Mouse (Mus musculus) liver, embryonic 13.5 days (tissue): ENCODE measurements around the gene Retreg3. TPM values are rescaled to one million over a fixed set of nuclear protein-coding genes. Genes with fewer than 3 reads are reported as not detected.

Experiments used
- ATAC-seq: fragments of 200-750 bp; cut with Nextera tagmentation; 2 replicates; pipeline ENCODE4 v1.8.0; 2017; ENCODE audit warnings: low read depth, mild to moderate bottlenecking, moderate number of reproducible peaks, moderate library complexity
- DNase-seq: peaks from one replicate; pipeline ENCODE4 v3.0.0; 2022
- H3K27ac ChIP-seq: fragments of 300-500 bp; sonication (generic); 2 replicates; pipeline ENCODE4 v1.5.1; 2015; ENCODE audit warnings: moderate library complexity, mild to moderate bottlenecking, inconsistent platforms
- H3K27me3 ChIP-seq: fragments of 300-500 bp; sonication (generic); 2 replicates; pipeline ENCODE4 v1.6.1; 2015; ENCODE audit warnings: mild to moderate bottlenecking, inconsistent platforms
- H3K36me3 ChIP-seq: fragments of 300-500 bp; sonication (generic); 2 replicates; pipeline ENCODE4 v1.6.1; 2015; ENCODE audit warnings: mild to moderate bottlenecking, inconsistent platforms
- H3K4me1 ChIP-seq: fragments of 300-500 bp; sonication (generic); replicated peaks from 2 replicates; pipeline ENCODE4 v1.6.1; 2015; ENCODE audit warnings: inconsistent platforms
- H3K4me2 ChIP-seq: fragments of 300-500 bp; sonication (generic); 2 replicates; pipeline ENCODE4 v1.6.1; 2015; ENCODE audit warnings: inconsistent platforms, mild to moderate bottlenecking, moderate library complexity
- H3K4me3 ChIP-seq: fragments of 300-500 bp; sonication (generic); replicated peaks from 2 replicates; pipeline ENCODE4 v1.5.1; 2015; ENCODE audit warnings: mild to moderate bottlenecking, inconsistent platforms
- H3K9ac ChIP-seq: fragments of 300-500 bp; sonication (generic); 2 replicates; pipeline ENCODE4 v1.6.1; 2015; ENCODE audit warnings: mild to moderate bottlenecking, inconsistent platforms
- H3K9me3 ChIP-seq: fragments of 300-500 bp; sonication (generic); replicated peaks from 2 replicates; pipeline ENCODE4 v1.6.1; 2016; ENCODE audit warnings: inconsistent platforms
- WGBS: fragments of 180-500 bp; shearing (Covaris S2); methylation state at CpG from one replicate; pipeline ENCODE4 v1.1.7; 2015; ENCODE audit not compliant: insufficient replicate concordance; 5-methylcytosine and 5-hydroxymethylcytosine counted together
- polyA plus RNA-seq: library from polyadenylated mRNA; unstranded; fragments of >200 nt; fragmentation: Nextera tagmentation; extraction: Ambion mirVana; gene quantifications from 2 replicates; pipeline ENCODE4 v1.2.1, GENCODE M21; 2015

The Retreg3 gene
- polyA plus RNA-seq, 1 experiment from 2014 or later = 11.5 TPM

DNA sequence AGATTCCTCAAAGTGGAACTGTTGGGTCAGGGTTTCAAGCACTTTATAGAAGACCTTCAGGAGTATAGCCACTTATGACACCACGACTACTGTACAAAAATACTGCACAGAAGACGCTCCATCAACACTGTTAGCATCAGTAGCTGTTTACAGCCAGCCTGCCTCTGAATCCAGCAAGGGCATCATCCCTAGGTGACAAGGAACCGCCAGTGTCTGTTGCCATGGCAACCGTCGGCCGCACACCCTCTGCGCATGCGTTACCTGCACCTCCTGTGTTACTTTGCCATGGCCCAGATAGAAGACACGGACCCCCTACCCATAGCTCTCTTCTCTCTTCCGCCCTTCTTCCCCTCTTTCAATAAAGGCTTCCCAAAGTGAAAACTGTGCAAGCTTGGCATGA lies 26.7 kb upstream of the Retreg3 start:
- peaks cover 29% of the 10 kb centered on the region for H3K27me3 ChIP-seq
- no peak overlapping the region for H3K27ac ChIP-seq
- WGBS = 52% methylated on average over 10 of the region's 10 CpGs
- H3K4me2 ChIP-seq = no peak overlapping the region
- ATAC-seq (no peak), DNase-seq (no peak)
- H3K36me3 ChIP-seq = no peaks in the 10 kb centered on the region
- H3K9ac ChIP-seq = no peak overlapping the region
- peaks cover 10% of the 10 kb centered on the region for H3K4me1 ChIP-seq
- H3K4me3 ChIP-seq = no peak overlapping the region
- H3K9me3 ChIP-seq = no peaks in the 10 kb centered on the region

DNA sequence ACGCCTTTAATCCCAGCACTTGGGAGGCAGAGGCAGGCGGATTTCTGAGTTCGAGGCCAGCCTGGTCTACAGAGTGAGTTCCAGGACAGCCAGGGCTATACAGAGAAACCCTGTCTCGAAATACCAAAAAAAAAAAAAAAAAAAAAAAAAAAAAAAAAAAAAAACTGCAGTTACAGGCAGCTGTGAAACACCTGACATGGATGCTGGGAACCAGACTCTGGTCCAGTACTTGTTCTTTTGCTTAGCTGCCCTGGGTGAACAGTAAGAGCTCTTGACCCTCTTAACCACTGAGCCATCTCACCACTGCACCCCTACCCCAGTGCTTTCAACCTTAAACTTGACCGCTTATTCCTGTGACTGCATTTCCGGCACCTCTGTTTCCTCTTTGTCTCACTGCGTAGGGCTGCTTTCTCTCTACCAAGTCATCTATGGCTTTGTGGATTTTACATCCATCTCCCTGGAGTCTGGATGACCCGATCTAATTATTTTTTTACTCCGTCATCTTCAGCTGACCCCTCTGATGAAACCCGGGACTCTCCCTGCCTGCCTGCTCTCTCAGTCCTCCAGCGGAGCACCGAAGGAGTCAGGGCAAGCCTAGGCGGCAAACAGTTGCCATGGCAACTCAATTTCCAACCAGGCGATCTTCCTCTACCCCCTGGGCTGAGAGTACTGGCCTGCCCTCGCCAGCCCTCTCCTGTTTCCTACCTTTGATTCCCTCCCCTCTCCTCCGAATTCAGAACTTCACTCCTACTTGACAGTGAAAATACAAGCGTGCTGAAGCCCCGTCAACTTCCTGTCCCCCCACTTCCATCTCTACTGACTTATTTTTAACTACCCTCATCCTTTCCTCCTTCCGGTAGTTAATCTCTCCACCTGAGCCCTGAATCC lies 23.9 kb upstream of the Retreg3 start:
- Histone ChIP-seq H3K4me3 (peak overlapping the region; percentile 30), H3K36me3 (no peaks in the 10 kb centered on the region), H3K9me3 (no peaks in the 10 kb centered on the region), H3K9ac (0 out of 2 replicates have a peak overlapping the region, but pooled peaks have one; percentile 11), H3K4me2 (peak overlapping the region; percentile 47), H3K27me3 (peaks cover 55% of the 10 kb centered on the region), H3K4me1 (peaks cover 11% of the 10 kb centered on the region), H3K27ac (no peak overlapping the region)
- 16% methylated on average over 19 of the region's 19 CpGs for WGBS
- DNase-seq (no peak), ATAC-seq (no peak)

DNA sequence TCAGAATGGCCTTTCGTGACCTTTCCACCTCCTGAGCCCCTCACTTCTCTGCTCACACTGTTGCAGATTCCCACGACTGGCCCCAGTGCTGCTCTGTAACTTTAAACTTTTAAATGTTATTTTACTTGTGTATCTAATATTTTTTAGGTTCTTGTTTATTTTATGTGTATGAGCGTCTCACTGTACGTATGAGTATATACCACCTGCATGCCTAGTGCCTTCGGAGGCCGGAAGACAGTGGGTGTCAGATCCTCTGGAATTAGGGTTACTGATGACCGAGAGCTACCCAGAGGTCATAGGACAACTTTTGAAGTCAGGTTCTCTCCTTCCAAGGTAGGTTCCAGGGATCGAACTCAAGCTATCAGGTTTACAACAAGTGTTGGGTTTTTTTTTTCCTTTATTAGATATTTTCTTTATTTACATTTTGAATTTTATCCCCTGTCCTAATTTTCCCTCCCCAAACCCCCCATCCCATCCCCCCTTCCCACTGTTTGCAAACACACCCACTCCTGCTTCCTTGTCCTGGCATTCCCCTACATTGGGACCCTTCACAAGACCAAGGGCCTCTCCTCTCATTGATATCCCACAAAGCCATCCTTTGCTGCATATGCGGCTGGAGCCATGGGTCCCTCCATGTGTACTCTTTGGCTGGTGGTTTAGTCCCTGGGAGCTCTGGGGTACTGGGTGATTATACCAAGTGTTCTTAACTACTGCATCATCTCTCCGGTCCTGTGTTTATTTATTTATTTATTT lies 22.7 kb upstream of the Retreg3 start:
- no peak overlapping the region for H3K9ac ChIP-seq
- DNase-seq = no peak
- H3K36me3 ChIP-seq = no peaks in the 10 kb centered on the region
- H3K27me3 ChIP-seq = peaks cover 56% of the 10 kb centered on the region
- peaks cover 11% of the 10 kb centered on the region for H3K4me1 ChIP-seq
- 70% methylated on average over 10 of the region's 10 CpGs for WGBS
- H3K4me3 ChIP-seq = no peak overlapping the region
- H3K27ac ChIP-seq = no peak overlapping the region
- H3K9me3 ChIP-seq = no peaks in the 10 kb centered on the region
- H3K4me2 ChIP-seq = no peak overlapping the region
- ATAC-seq = no peak

DNA sequence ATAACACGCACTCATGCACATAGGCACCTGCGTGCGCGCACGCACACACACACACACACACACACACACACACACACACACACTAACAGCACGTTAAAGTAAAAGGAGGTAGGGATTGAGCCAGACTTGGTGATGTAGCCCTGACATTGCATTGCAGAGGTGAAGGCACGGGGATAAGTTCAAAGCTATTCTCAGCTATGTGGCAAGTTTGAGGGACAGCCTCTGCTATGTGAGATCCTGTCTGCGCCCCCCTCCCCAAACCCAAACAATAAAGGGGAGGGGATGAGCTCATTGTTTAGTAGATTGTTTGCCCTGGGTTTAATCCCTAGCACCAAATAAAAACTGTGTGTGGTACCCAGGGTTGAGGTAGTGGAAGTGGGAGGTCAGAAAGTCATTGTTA lies 21.4 kb upstream of the Retreg3 start:
- 69% methylated on average over 8 of the region's 8 CpGs for WGBS
- no peak overlapping the region for H3K4me3 ChIP-seq
- no peak for ATAC-seq

DNA sequence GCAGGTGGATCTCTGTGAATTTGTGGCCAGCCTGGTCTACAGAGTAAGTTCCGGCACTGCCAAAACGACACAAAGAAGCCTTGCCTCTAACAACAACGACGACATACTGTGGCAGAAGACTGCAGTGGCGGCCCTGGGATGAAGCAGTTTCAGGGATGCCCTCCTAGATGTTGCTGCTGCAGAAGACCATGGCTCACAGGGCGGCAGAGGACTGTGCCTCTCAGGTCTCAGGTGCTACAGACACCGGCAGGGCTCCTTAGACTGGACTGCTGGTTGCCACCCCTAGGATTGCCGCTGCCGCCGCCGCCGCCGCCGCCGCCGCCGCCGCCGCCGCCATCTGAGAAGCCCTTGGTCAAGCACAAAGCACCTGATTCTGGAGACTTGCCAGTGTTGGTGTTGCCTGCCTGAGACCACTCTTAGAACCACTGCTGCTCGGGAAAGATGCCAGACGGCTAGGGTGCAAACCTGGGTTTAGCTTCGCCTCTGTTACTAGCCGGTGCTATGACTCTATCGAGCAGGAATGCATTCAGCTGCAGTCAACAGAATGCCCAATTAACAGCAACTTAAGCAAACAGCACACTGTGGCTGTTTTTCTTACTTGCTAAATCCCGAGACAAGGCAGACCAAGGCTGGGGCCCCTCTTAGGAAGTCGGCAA lies 20.6 kb upstream of the Retreg3 start:
- Histone ChIP-seq H3K36me3 (no peaks in the 10 kb centered on the region), H3K9me3 (no peaks in the 10 kb centered on the region), H3K27ac (no peak overlapping the region), H3K4me1 (peaks cover 11% of the 10 kb centered on the region), H3K4me2 (peak overlapping the region; percentile 46; the same call in 1 of the 2 replicates), H3K9ac (no peak overlapping the region), H3K27me3 (peaks cover 56% of the 10 kb centered on the region), H3K4me3 (peak overlapping the region; percentile 29)
- WGBS = 32% methylated on average over 27 of the region's 27 CpGs
- DNase-seq (no peak), ATAC-seq (no peak)

More for the DNA sequence above, 21.4 kb upstream of the Retreg3 start:
- no peak overlapping the region for H3K9ac ChIP-seq
- no peak overlapping the region for H3K4me2 ChIP-seq
- H3K9me3 ChIP-seq = no peaks in the 10 kb centered on the region
- no peak overlapping the region for H3K27ac ChIP-seq
- DNase-seq = no peak
- H3K4me1 ChIP-seq = peaks cover 11% of the 10 kb centered on the region
- H3K36me3 ChIP-seq = no peaks in the 10 kb centered on the region
- H3K27me3 ChIP-seq = peaks cover 56% of the 10 kb centered on the region

DNA sequence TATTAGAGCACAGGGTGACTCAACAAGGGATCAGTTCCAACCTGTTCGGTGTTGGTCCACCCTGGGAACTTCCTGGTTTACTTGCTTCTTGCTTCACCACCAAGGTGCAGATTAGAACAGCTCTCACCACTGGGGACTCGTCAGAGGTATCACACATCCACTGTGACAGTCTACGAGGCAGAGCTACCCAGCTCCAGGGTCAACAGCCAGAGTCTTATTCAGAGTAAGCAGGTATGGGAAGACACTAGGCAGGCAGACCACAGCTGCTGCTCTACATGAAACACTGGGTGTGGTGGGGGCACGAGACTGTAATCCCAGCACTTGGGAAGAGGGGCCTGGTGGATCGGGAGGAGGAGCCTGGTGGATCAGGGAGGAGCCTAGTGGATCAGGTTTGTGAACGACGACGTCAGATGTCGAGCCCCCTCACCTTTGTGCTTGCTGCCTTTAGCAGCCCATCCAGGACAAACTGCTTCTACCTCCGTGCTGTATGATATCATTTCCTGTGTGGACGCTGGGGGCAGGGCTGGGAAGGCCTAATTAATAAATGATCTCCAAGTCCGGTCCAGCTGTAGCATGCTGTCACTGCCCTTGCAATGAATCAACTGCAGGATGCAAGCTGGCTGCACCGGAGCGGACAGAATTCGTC lies 19.0 kb upstream of the Retreg3 start:
- H3K4me3 ChIP-seq = no peak overlapping the region
- H3K27me3 ChIP-seq = peaks cover 51% of the 10 kb centered on the region
- ATAC-seq = no peak
- H3K27ac ChIP-seq = no peak overlapping the region
- H3K36me3 ChIP-seq = no peaks in the 10 kb centered on the region
- peak overlapping the region; percentile 20 for H3K4me2 ChIP-seq
- H3K9me3 ChIP-seq = no peaks in the 10 kb centered on the region
- 22% methylated on average over 15 of the region's 15 CpGs for WGBS
- H3K9ac ChIP-seq = no peak overlapping the region
- H3K4me1 ChIP-seq = peaks cover 7% of the 10 kb centered on the region
- DNase-seq = no peak

DNA sequence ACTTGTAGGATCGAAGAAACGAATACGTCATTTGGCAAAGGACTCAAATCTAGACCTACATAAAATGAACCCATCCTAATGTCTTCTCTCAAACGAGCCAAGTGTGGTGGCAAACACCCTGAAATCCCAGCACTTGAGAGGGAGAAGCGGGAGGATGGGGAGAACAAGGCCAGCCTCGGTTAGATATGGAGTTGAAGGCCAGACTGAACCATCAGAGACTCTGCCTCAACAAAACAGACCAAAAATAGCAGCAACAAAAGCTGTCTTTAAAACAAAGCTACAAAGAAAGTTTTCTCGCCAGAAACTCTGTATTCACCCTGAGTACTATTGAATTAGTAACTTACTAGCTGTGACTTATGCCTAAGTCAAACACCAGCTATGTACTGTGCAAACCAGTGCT lies 17.3 kb upstream of the Retreg3 start:
- peaks cover 4% of the 10 kb centered on the region; the same call in 1 of the 2 replicates for H3K4me1 ChIP-seq
- H3K9ac ChIP-seq = no peak overlapping the region
- no peak for DNase-seq
- H3K27me3 ChIP-seq = peaks cover 38% of the 10 kb centered on the region
- no peaks in the 10 kb centered on the region for H3K9me3 ChIP-seq
- H3K4me2 ChIP-seq = no peak overlapping the region
- no peak overlapping the region for H3K27ac ChIP-seq
- ATAC-seq = no peak
- WGBS = 70% methylated on average over 7 of the region's 7 CpGs
- H3K36me3 ChIP-seq = no peaks in the 10 kb centered on the region
- no peak overlapping the region for H3K4me3 ChIP-seq

DNA sequence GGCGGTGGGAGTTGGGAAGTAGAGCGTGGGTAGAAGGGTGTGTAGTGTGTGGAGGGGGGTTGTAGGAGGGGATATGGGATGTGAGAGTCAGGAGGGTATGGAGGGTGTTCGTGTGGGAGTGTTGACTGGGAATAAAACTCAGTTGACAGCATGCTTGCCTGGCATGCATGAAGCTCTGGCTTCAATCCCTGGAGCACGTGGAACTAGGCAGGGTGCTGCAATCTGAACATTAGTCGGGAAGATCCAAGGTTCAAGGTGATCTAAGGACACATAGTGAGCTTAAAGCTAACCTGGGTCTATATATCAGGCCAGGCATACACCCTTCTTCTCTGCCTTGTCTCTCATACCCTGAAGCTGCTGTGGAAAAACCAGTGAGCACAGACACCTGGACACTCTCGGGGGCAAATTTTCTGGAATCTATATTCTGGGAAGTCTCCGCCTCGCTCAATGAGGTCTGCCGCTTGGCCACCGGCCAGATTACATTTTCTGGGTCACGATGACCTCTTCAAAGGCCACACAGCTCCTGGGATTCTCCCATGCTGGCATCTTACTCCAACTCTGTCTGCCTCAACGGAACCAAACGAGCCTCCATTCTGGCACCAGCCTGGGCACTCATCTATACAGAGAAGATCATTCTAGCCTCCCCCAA lies 14.6 kb upstream of the Retreg3 start:
- 0 out of 2 replicates have a peak, but pooled peaks cover 4% of the 10 kb centered on the region for H3K9me3 ChIP-seq
- H3K27ac ChIP-seq = no peak overlapping the region
- H3K4me2 ChIP-seq = no peak overlapping the region

DNA sequence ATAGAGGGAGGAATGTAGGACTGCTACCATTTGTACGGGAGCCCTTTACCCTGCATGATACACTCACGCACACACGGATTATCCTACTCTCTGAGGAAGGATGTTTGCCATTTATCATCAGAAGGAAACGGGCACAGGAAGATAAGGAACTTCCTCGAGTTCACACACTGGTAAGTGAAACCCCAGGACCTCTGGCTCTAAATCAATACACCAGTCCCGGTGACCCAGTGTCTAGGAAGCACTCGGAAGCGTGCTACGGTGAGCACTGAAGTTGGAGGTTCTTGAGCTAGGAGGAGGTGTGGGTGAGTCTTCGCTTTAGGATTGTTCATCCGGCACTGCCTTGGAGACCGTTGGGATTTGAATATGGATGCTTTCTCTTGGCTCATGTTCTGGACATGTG lies 13.3 kb upstream of the Retreg3 start:
- 0 out of 2 replicates have a peak, but pooled peaks cover 4% of the 10 kb centered on the region for H3K9me3 ChIP-seq
- H3K9ac ChIP-seq = no peak overlapping the region
- peaks cover 17% of the 10 kb centered on the region for H3K4me1 ChIP-seq
- WGBS = 20% methylated on average over 12 of the region's 12 CpGs
- no peak overlapping the region for H3K4me3 ChIP-seq
- no peak overlapping the region for H3K4me2 ChIP-seq
- H3K27me3 ChIP-seq = no peaks in the 10 kb centered on the region
- ATAC-seq (no peak), DNase-seq (no peak)
- no peaks in the 10 kb centered on the region for H3K36me3 ChIP-seq
- no peak overlapping the region for H3K27ac ChIP-seq

More for the DNA sequence above, 14.6 kb upstream of the Retreg3 start:
- no peak overlapping the region for H3K4me3 ChIP-seq
- peaks cover 17% of the 10 kb centered on the region for H3K4me1 ChIP-seq
- peaks cover 11% of the 10 kb centered on the region for H3K27me3 ChIP-seq
- no peak overlapping the region for H3K9ac ChIP-seq
- DNase-seq = no peak
- ATAC-seq = no peak
- H3K36me3 ChIP-seq = no peaks in the 10 kb centered on the region
- WGBS = 75% methylated on average over 13 of the region's 13 CpGs

DNA sequence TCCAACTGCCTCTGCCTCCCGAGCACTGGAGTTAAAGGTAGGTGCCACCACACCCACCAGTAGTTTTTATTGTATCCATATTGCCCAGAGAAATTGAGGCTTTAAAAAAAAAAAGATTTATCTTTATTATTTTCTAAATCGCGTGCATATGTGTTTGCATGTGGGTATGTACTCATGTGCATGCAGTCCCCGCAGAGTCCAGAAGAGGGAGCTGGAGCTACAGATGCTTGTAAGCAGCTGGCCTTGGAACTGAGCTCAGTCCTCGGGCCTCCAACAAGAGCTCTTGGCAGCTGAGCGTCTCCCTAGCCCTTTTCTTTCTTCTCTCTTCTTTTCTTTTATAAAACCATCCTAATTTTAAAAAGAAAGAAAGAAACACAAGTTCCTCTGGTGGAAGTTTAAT lies 12.0 kb upstream of the Retreg3 start:
- DNase-seq = peak; percentile 29
- WGBS = 74% methylated on average over 6 of the region's 6 CpGs

More for the DNA sequence above, 12.0 kb upstream of the Retreg3 start:
- peaks cover 10% of the 10 kb centered on the region; the same call in 1 of the 2 replicates for H3K9me3 ChIP-seq
- H3K4me2 ChIP-seq = no peak overlapping the region
- no peak for ATAC-seq
- H3K27me3 ChIP-seq = no peaks in the 10 kb centered on the region
- no peak overlapping the region for H3K9ac ChIP-seq
- no peak overlapping the region for H3K4me3 ChIP-seq
- H3K27ac ChIP-seq = no peak overlapping the region
- H3K4me1 ChIP-seq = peaks cover 17% of the 10 kb centered on the region
- H3K36me3 ChIP-seq = peaks cover 6% of the 10 kb centered on the region
